Mouse (Mus musculus): ENCODE measurements around the gene Akap7.
"Not testable (repeated sequence)": the region's sequence is repeated elsewhere in the genome, so short reads cannot be mapped to it uniquely, and the experiment has no call there.

Akap7 gene

DNA sequence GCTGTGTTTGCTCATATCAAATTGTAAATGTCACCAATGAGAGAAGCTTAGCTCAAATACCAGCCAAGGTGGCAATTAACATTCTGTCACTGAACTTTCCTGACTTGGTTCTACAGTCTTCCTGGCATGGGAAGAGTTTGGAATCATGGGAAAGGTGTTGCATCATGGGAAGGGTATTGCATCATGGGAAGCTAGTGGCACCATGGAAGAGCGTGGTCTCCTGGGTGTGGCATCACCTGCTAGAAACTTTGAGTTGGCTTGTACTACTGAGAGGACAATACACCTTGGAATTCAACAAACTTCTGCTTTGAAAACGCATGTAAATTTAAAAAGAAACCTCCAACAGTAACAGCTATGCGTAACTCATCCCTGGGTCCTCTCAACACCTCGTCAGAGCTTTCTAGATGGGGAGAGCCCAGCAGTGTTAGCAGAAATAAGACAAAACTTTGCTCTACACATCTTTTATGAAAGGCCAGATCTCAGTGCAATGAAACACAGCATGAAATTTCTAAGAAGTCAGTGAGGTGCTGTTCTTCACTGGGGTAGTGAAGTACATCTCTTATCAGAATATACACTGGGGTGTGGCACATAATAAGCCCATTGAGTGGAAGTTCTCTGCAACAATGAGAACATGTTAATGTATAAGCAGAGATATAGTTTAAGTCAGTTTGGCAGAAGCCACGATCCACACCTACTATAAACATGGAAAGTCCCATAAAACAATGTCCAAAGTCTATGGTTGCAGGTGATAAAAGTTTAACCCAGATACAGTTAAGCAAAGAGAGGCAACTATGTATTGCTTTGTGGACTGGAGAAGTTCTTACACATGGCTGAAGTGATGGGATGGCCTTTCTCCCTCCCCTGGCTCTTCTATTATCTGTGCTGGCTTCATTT lies 115.2 kb downstream of the Akap7 start:
- DNase-seq (ENCODE audit: low read depth, low spot score) = no peak

DNA sequence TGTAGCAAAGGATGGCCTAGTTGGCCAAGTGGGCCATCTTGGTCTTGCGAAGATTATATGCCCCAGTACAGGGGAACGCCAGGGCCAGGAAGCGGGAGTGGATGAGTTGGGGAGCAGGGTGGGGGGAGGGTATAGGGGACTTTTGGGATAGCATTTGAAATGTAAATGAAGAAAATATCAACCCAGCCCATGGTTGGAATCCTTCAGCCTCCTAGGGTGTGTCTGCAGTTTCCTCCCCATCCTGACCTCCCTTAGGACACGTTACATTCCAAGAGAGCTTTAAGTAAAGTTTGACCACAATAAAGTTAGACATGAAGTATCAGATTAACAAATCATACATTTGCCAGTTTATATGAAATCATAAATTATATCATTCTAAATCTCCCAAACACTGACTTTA lies 116.5 kb downstream of the Akap7 start:
- no peak for DNase-seq (ENCODE audit: low read depth, low spot score)

DNA sequence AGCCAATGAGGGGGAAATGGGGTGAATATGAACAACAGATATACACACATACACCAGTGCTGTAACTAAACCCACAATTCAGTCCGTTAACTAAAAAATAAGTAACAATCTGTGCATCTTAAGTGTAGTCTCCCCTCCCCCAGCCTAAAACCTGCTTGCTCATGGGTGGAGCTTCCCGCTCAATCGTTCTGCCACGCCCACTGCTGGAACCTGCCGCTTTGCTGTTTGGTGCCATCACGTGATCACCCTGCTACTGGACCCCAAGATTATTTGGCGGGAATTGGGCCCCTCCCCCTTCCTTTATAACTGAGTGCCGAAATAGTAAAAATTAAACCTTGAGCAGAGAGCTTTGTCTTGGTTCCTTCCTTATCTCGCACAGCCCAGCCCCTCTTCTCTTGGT lies 121.4 kb downstream of the Akap7 start:
- peak; percentile 61 for DNase-seq (ENCODE audit: low read depth, low spot score)

DNA sequence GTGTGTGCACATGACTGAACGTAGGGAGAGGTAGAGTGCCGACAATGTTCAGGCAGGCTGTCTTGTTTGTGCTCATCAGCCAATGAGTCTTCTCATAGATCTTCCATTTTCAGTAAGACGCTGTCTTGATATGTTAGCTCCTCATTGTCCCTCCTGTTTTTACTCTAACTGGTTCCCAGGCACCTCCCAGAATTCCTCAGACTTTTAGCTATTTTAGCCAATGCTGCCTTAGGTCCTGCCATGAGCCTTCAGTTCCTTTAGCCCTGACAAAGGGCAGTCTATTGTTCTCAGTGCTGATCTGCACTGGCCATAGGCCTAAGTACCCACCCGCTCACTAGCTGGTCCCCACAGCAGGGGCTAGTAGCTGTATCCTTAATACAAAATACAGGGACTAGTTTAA lies 122.0 kb downstream of the Akap7 start:
- DNase-seq (ENCODE audit: low read depth, low spot score) = no peak

DNA sequence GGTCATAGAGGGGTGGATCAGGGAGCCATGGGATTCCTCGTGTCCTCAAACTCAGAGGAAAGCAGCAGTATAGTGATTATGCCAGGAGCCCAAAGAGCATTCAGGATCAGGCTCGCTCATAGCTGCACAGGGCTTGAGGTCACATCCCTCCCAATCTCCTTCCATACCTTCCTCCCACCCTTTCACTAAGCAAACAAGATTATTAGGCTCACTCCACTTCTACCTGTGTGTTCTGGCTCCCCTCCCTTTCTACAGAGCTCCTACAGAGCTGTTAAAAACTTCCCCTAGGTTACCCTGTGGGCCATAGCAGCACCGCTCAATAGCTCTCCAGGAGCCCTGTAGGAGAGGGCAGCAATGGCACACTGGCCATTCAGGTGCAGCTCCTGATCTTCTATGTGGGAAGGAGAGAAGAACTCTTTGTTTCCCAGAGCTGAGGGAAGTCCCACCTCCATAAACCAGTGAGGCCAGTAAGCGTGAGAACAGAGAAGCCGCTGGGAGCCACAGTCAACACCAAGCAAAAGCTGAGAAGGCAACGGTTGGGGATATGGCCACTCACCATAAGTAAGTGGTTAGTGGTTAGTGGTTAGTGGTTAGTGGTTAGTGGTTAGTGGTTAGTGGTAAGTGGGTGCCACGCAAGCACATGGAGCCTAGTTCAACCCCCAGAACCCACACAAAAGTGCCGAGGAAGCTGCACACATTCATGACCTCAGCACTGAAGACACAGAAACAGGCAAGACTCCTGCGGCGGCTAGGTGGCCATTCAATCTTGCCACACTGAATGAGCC lies 122.7 kb downstream of the Akap7 start:
- no peak for DNase-seq (ENCODE audit: low read depth, low spot score)

DNA sequence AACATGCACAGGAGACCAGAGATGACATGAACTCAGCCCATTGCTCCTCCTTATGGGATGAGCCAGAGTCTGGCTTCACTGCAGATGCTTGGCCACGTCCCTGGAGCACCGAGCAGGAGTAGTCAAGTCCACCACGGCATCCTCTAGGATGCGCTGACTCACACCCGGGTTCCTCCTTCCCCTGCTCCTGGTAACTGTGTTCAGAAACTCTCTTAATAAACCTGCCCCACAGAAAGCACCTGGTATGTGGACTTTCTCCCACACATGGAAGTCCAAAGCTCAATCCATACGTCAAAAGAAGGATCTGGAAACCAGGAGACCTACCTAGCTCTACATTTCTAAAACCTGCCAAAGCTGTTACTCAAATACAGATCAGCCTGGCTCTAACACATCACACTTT lies 124.4 kb downstream of the Akap7 start:
- DNase-seq (ENCODE audit: low read depth, low spot score) = no peak

DNA sequence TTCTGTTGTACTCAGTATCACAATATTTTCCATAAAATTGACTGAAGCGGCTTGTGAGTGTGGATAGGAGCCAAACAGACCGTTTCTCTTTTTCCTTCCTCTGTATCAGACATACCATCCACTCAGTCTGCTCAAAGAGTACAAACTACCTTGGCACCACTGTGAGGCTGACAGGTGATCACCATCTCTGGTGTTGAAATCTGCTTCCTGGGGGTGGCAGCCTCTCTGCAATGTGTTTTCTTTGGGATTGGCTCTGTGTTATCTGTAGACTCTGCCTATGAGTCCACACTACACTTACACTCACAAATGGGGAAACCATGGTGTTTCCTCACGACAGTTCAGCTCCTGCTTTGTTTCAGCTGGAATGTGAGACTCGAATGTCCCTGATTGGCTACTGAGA lies 128.6 kb downstream of the Akap7 start:
- DNase-seq (ENCODE audit: low read depth, low spot score) = no peak

DNA sequence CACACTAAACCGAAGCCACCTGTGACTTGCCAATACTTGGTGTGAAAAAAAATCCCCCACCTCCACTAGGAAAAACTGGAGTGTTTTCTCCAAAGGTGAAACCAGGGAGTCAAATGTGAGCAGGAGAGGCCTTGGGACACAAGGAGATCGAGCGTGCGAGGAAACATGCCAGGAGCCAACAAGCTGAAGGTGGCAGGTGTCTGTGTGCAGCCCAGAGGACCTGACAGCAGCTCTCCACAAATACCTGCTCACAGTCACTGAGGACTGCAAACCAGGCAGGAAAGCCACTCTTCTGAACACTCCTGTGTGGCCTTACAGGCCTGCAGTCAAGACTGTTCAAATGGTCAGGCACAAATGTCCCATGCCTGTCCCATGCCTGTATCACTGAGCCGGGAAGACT lies 130.4 kb downstream of the Akap7 start:
- no peak for DNase-seq (ENCODE audit: low read depth, low spot score)

DNA sequence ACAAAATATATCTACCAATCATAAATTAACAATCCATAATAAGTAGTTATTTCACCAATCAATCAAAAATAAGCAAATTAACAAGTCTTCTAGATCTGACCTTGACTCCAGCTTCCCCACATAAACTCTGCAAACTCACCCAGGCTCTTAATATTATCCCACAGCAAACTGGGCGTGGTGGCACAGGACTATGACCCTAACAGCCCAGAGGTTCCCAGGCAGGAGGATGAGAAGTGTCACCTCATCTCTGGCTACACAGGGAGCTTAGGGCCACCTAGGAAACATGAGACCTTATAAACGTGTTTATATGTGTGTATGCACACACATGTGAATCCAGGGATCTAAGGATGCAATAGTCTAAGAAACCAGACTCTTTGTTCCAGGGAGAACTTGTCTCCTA lies 132.8 kb downstream of the Akap7 start:
- DNase-seq (ENCODE audit: low read depth, low spot score) = no peak

DNA sequence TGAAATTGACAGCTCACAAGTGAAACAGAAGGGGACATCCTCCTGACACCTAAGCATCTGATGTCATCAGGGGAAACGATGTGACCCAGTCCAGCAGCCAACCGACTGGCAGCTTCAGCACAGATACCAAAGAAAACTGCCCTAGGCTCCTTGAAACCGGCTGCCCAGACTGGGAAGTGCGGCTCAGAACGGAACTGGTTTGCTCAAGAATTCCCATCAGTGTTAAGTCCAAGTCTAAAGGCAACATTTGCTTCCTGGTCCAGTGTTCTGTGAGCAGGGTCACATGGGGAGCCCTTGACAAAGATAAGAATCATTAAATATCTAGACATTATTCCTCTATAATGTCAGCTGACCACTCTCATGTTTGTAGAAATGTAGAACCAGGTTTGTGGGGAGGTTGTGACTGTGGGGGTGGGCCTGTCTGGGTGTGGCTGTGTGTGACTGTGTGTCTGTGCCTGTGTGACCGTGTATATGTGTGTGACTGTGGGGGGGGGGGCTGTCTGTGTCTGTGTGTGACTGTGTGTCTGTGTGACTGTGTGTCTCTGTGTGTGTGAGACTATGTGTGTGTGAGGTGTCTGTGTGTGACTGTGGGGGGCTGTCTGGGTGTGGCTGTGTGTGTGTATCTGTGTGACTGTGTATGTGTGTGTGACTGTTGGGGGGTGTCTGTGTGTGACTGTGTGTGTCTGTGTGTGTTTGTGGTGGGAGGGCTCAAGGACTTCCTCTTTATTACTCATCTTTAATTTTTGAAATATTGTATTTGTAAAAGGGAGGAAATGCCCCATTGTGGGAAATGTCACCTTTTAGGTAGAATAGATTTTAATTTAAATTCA lies 140.1 kb downstream of the Akap7 start:
- peak; percentile 40 for DNase-seq (ENCODE audit: low read depth, low spot score)

DNA sequence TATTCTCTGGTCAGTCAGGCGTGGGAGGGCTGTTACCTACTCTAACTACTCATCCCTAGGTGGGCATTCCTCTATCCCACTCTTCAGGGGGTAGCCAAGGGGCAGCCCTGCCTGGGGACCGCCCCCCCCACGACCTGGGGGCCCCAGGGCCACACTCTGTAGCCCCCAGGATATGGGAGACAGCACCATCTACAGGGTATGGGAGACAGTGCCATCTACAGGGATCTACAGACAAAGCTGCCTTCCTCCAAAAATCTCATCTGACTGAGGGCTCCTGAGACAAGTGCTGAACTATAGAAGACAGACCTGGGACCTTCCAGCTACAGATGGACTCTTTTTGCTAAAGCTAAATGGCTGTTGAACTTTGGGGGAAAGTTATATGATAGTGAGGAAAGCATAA lies 144.2 kb downstream of the Akap7 start:
- DNase-seq (ENCODE audit: low read depth, low spot score) = not testable (repeated sequence)

DNA sequence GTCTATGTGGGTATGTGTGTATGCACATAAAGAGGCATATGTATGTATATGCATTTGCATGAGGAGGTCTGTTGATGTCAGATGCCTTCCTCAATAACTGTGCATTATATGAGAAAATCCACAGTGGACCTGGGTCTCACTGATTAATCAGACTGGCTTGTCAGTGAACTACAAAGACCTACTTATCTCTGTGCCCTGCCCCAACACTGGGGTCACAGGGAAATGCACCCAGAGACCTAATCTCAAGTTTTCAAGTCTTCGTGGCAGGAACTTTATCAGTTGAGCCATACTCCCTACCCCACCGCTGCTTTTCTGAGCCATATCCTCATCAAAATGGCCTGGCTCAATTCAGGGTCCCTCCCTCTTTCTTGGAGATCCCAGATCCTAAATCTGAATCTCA lies 146.0 kb downstream of the Akap7 start:
- DNase-seq (ENCODE audit: low read depth, low spot score) = no peak

DNA sequence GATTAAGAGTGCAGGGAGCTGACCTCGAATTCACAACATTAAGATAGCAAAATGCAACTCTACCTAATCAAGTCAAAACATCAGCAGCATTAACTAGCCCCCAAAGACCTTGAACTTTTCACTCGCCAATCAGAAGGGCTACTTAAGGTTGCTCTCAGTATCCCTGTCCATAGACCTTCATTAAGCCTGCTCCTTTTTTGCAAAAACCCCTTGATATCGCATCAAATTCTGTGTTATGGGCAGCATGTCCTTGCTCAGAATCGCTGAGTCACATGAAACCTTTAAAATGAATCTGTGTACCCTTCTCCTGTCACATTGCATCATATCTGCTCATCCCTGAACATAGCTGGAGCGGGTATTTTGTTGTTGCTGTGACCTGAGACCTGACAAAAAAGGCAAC lies 149.0 kb downstream of the Akap7 start:
- no peak for DNase-seq (ENCODE audit: low read depth, low spot score)

DNA sequence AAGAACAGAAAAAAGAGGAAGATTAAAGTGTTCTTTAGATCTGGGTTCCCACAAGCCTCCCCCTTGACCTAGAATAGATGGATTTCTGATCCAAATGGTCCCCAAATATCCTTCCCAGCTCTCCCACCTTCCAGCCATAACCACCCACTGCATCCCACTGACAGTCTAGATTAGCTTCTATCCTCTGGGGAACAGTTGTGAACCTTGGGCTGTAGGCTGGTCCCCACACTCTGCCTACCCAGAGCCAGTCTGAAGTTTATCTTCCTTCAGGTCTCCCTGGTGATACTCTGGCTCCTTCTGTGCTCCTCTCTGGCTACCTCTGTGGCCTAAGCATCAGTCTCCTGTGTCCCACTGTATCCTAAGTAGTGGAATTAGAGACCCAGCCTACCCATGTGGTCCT lies 150.3 kb downstream of the Akap7 start:
- no peak for DNase-seq (ENCODE audit: low read depth, low spot score)

DNA sequence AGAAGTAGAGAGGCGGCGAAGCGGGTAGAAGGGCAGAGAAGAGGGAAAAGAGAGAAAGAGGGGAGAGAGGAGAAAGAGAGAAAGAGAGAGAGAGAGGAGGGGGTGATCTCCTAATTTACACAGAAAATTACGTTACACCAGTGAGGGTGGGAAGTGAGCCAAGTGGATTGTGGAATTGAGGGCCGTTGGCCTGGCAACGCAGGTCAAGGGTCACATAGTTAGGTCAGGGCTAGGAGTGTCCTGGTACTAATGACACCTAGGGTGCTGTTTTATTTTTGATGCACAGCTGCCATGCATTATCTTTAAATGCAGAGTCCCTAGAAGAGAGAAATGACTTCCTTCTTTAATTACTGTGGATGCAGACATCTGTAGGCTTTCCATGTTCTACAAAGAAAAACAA lies 153.4 kb downstream of the Akap7 start:
- DNase-seq (ENCODE audit: low read depth, low spot score) = no peak

DNA sequence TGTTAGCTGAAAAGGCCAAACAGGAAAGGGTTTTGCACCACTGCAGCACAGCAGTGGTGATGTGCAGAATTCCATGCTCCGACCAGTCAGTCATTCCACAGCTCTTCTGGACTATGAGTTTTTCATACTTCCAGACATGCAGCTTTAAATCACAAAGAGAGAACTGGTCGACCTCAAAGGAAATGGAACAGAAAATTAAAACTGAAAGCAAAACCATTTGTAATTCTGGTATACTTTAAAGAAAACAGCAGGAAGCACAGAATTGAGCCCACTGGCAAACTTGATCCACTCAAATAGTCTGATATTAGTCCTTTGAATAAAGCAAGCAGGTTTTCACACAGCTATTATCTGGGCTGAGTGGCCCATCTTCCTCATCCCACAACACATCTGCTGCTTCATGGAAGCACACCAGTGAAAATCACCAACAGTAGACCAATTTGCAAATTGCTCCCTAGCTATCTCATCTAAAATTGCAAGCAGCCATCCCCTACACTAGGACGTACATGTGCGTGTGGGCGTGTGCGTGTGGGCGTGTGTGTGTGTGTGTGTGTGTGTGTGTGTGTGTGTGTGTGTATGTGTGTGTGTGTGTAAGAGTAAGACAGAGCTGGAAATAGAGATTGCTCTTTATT lies 156.4 kb downstream of the Akap7 start:
- DNase-seq (ENCODE audit: low read depth, low spot score) = no peak

DNA sequence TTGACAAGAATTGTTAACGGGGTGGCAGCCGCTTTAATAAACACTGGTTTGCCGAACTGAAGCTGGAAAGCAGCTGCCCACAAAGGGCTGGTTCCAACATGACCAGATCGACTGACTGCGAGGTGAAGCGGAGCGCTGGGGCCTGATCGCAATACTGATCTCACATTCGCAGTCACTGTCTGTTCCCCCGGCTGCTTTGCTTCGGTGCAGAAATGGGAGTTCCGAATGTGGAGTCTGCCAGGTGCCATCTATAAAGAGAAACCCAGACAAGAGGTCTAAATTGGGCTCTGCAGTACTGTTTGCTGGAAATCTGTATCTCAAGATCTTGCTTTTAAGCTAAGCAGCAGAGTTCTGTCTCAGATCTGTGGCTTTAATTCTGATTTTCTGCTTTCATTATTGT lies 161.8 kb downstream of the Akap7 start:
- DNase-seq (ENCODE audit: low read depth, low spot score) = no peak

DNA sequence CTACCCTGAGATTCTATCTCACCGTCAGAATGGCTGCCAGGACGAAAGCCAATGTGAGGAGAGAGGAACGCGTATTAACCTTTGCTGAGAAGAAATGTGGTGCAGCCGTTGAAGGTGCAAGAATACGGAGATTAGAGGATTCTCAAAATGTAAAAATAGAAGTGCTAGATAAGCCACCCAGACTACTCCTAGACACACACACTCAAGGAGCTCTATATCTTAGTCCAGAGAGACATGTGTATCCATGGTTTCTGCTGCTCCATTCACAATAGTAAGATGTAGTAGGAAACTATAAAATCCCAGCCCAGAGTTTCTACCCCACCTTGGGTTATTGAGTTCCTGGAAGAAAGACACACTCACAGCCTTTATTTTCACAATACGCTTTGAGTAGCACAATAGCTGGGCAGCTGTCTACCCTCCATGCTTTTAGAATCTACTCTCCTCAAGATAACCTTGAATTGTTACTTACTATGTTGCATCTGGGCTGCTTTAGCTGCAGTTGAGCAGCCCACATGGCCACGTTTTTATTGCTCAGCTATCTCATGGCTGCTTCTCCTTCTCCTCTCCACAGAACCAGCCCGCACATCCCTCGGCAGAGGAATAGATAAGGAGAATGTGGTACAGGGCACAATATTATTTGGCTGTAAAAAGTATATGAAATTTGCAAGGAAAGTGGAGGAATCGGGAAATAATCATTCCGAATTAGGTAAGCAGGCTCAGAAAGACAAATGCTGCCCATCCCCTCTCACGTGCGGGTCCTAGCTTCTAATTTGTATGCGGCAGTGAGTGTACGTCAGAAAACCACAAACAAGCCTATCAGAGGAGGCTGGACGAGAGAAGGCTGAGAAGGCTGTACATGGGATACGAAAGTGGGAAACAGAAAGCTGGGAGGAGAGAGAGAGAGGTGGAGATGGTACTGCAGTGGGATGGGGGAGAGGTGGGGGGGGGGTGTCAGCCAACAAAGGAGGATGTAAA lies 162.6 kb downstream of the Akap7 start:
- no peak for DNase-seq (ENCODE audit: low read depth, low spot score)

DNA sequence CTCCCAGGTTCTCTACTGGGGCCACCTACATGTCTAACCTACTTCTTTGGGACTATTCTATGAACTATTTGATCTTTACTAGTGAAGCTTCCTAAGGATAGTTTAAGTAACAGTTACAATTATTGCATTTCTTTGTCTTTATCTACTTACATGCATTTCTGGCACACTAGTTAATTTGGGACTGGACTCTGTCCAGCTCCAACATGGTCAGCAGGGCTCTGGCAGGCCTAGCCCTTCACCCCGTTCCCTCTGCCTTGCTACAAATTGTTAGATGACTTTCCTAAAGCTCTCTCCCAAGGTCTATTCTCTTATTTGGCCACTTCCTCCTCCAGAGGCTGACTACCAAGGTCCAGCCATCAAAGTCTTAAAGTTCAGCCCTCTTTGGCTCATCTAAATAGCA lies 165.9 kb downstream of the Akap7 start:
- DNase-seq (ENCODE audit: low read depth, low spot score) = no peak

DNA sequence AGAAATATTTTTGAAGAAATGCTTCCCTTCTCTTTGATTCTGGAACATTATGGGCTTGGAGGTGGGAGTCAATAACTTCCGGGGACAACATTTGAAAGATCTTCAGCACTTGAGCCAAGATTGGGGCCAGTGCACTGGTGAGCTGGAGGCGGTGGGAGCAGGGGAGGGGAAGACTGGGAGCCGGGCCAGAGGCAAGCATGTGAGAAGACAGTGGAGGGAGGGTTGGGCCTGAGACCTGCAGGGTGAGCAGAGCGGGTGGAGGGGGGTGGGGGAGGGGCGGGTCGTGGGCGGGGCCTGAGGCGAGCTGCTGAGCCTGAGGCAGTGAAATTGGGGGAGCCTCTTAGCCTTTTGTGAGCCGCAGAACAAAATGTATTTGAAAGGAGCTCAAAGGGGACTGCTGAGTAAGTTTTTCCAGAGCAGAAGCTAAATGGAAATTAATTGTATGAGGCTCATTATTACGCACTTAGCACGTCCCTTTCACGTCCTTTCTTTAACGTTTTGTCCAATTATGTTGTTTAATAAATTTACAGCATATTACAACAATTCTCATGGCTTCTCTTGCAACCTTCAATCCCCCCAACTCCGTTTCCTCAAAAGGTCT lies 167.4 kb downstream of the Akap7 start:
- DNase-seq (ENCODE audit: low read depth, low spot score) = peak; percentile 74

All from ZHBTc4 (cell line).